Mouse (Mus musculus) heart, embryonic 16.5 days (tissue): ENCODE measurements at regions not wholly inside any gene's neighbourhood (a gene's known extent, or its start where the extent isn't known, plus 50 kb on each side); places are given as distances from the start of the nearest gene placed in this dataset.

Experiments used
- ATAC-seq: fragments of 200-750 bp; cut with Nextera tagmentation; replicated peaks from 2 replicates; pipeline ENCODE4 v1.8.0; 2017; ENCODE audit warnings: moderate number of reproducible peaks; ENCODE audit not compliant: insufficient read depth, low FRiP score; ENCODE audit errors: extremely low read depth
- H3K27ac ChIP-seq: fragments of 300-500 bp; sonication (generic); 2 replicates; pipeline ENCODE4 v1.5.1; 2014; ENCODE audit warnings: mild to moderate bottlenecking, low read length, control low read depth, moderate library complexity
- H3K27me3 ChIP-seq: fragments of 300-500 bp; sonication (generic); 2 replicates; pipeline ENCODE4 v1.6.1; 2014; ENCODE audit warnings: low read length, mixed read lengths; ENCODE audit not compliant: control insufficient read depth, insufficient read depth
- H3K36me3 ChIP-seq: fragments of 300-500 bp; sonication (generic); 2 replicates; pipeline ENCODE4 v1.6.1; 2014; ENCODE audit not compliant: control insufficient read depth, insufficient read depth
- H3K4me1 ChIP-seq: fragments of 300-500 bp; sonication (generic); 2 replicates; pipeline ENCODE4 v1.6.1; 2014; ENCODE audit warnings: low read length, mixed read lengths; ENCODE audit not compliant: control insufficient read depth, insufficient read depth
- H3K4me2 ChIP-seq: fragments of 300-500 bp; sonication (generic); 2 replicates; pipeline ENCODE4 v1.6.1; 2014; ENCODE audit warnings: low read depth, mild to moderate bottlenecking, control low read depth, low read length
- H3K4me3 ChIP-seq: fragments of 300-500 bp; sonication (generic); 2 replicates; pipeline ENCODE4 v1.5.1; 2014; ENCODE audit warnings: mild to moderate bottlenecking, control low read depth, low read length
- H3K9ac ChIP-seq: fragments of 300-500 bp; sonication (generic); 2 replicates; pipeline ENCODE4 v1.6.1; 2014; ENCODE audit warnings: low read length, control low read depth
- H3K9me3 ChIP-seq: fragments of 300-500 bp; sonication (generic); replicated peaks from 2 replicates; pipeline ENCODE4 v1.6.1; 2016; ENCODE audit warnings: low read length; ENCODE audit not compliant: control insufficient read depth
- WGBS: fragments of 180-500 bp; shearing (Covaris S2); extraction: QIAGEN DNeasy Blood & Tissue Kit; methylation state at CpG from one replicate; pipeline ENCODE4 v1.1.7; 2014; 5-methylcytosine and 5-hydroxymethylcytosine counted together

DNA sequence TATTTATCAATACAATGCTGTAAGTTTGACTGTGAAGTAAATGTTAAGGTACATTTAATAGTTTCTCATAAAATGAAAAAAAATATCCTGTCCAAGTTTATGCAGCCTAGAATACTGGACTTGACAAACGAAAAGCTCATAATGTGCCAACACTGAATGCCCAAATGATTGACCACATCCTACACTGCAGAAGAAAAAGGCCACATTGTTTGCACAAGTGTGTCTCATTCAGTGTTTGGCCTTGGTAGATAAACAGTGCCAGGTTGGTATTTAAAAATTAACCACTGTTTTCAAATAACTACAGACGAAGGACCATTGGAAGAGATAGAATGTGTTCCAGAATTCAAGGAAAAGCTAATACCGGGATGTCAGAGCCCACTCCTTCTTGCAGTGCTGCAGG lies 462.1 kb downstream of the Flrt2 start:
- no peak overlapping the region for H3K4me2 ChIP-seq

GRCm38 (mm10) chr12:96167551-96167950 lies 475.5 kb downstream of the Flrt2 start:
- 67% methylated on average over 1 of the region's 1 CpGs for WGBS
- 0 out of 2 replicates have a peak, but pooled peaks have one; percentile 37 for ATAC-seq
- peak overlapping the region; percentile 52 for H3K27ac ChIP-seq
- H3K36me3 ChIP-seq = no peaks in the 10 kb centered on the region
- H3K9ac ChIP-seq = no peak overlapping the region
- no peak overlapping the region for H3K4me3 ChIP-seq
- H3K4me2 ChIP-seq = no peak overlapping the region
- H3K27me3 ChIP-seq = no peaks in the 10 kb centered on the region
- H3K4me1 ChIP-seq = peaks cover 5% of the 10 kb centered on the region
- H3K9me3 ChIP-seq = no peaks in the 10 kb centered on the region

More for the DNA sequence above, 462.1 kb downstream of the Flrt2 start:
- Histone ChIP-seq H3K27ac (no peak overlapping the region), H3K9me3 (no peaks in the 10 kb centered on the region), H3K9ac (no peak overlapping the region), H3K4me3 (no peak overlapping the region), H3K36me3 (no peaks in the 10 kb centered on the region), H3K27me3 (no peaks in the 10 kb centered on the region), H3K4me1 (no peaks in the 10 kb centered on the region)
- 76% methylated on average over 3 of the region's 3 CpGs for WGBS
- no peak for ATAC-seq

DNA sequence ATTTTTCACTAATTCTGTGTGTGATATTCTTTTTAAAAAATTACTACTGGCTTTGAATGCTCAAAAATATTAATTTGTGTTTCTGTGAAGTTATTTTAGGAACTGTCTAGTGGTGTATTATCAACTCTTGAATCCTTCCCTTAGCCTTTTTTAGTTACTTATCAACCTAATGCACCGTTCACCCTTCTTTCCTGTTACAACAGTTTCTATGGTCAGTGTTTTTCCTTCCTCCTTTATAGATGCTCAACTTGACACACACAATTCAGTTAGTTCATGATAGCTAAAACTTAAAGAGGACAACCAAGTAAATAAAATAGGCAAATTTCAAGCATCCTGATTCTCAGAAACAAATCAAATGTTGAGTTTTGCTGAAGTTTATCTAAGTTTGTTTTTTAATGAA lies 506.9 kb downstream of the Flrt2 start:
- Histone ChIP-seq H3K4me1 (no peaks in the 10 kb centered on the region), H3K36me3 (no peaks in the 10 kb centered on the region), H3K9ac (no peak overlapping the region), H3K9me3 (no peaks in the 10 kb centered on the region), H3K27ac (no peak overlapping the region), H3K27me3 (no peaks in the 10 kb centered on the region), H3K4me2 (no peak overlapping the region), H3K4me3 (no peak overlapping the region)
- ATAC-seq = no peak
- WGBS = 45% methylated on average over 1 of the region's 1 CpGs

DNA sequence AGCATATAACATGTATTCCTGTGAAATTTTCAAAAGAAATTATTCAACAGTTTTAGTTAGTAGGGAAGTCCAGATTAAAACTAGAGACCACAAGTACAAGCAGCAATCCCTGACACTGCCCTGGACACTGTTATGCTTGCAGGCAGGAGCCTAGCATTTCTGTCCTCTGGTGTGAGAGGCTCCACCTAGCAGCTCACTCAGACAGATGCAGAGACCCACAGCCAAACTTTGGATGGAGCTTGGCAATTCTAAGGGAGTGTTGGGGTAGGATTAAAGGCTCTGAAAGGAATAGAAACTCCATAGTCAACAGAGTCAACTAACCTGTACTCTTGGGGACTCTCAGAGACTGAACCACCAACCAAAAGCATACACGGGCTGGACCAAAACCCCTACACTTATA lies 509.8 kb downstream of the Flrt2 start:
- ATAC-seq = no peak
- Histone ChIP-seq H3K36me3 (no peaks in the 10 kb centered on the region), H3K4me1 (no peaks in the 10 kb centered on the region), H3K27me3 (no peaks in the 10 kb centered on the region), H3K4me2 (no peak overlapping the region), H3K9ac (no peak overlapping the region), H3K9me3 (no peaks in the 10 kb centered on the region), H3K27ac (no peak overlapping the region), H3K4me3 (no peak overlapping the region)
- WGBS = 92% methylated on average over 1 of the region's 1 CpGs

GRCm38 (mm10) chr12:96226446-96226845 lies 534.4 kb downstream of the Flrt2 start:
- Histone ChIP-seq H3K4me2 (no peak overlapping the region), H3K4me1 (no peaks in the 10 kb centered on the region), H3K36me3 (no peaks in the 10 kb centered on the region), H3K9me3 (no peaks in the 10 kb centered on the region), H3K9ac (no peak overlapping the region), H3K4me3 (no peak overlapping the region), H3K27me3 (no peaks in the 10 kb centered on the region), H3K27ac (no peak overlapping the region)
- 58% methylated on average over 1 of the region's 1 CpGs for WGBS
- ATAC-seq = no peak

DNA sequence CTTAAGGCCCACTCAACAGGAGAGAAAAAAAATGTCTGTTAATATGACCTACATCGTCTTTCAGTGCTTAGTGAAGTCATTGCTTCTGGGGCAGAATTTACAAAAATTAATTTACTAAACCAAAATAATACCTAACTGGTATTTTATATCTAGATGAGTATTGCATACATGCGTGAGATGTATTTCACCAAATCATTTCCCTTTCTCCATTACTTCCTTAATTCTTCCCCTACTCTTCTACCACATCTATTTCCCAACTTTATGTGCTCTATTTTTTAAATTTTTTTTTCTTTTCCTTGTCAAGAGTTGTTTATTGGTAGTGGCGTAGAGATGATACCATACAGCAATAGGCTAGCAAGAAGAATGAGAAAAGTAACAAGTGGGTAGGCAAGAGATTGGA lies 536.7 kb downstream of the Flrt2 start:
- no peak overlapping the region for H3K9ac ChIP-seq
- no peak overlapping the region for H3K27ac ChIP-seq
- H3K36me3 ChIP-seq = no peaks in the 10 kb centered on the region
- 88% methylated on average over 3 of the region's 3 CpGs for WGBS
- no peaks in the 10 kb centered on the region for H3K27me3 ChIP-seq
- H3K4me3 ChIP-seq = no peak overlapping the region
- no peak overlapping the region for H3K4me2 ChIP-seq
- ATAC-seq = no peak
- no peaks in the 10 kb centered on the region for H3K4me1 ChIP-seq
- no peaks in the 10 kb centered on the region for H3K9me3 ChIP-seq

DNA sequence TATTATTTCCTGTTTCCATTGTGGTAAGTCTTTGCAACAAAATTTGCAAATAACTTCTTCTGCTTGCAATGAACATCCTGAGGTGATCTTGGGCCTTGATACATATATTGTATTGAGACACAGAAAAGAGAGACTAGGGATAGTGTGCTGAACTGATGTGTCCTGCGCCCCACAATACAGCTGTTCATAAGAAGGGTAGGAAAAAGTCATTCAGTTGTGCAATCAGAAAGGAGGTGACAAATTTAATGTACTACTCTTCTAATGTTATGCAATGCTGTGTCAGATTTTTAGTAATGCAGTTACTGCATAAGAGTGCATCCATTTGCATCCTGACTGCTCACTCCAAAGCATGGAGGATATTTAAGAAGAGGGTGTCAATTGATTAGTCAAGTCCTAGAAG lies 543.5 kb downstream of the Flrt2 start:
- H3K27ac ChIP-seq = no peak overlapping the region
- H3K4me3 ChIP-seq = no peak overlapping the region
- no peaks in the 10 kb centered on the region for H3K36me3 ChIP-seq
- H3K9me3 ChIP-seq = no peaks in the 10 kb centered on the region
- no peak overlapping the region for H3K4me2 ChIP-seq
- H3K27me3 ChIP-seq = no peaks in the 10 kb centered on the region
- no peaks in the 10 kb centered on the region for H3K4me1 ChIP-seq
- 90% methylated on average over 1 of the region's 1 CpGs for WGBS
- ATAC-seq = no peak
- H3K9ac ChIP-seq = no peak overlapping the region

- H3K9me3 ChIP-seq = no peaks in the 10 kb centered on the region
Observed at GRCm38 (mm10) chr12:96235996-96236525, 544.0 kb downstream of the Flrt2 start.

GRCm38 (mm10) chr12:96239642-96240041 lies 547.6 kb downstream of the Flrt2 start:
- WGBS = 23% methylated on average over 2 of the region's 2 CpGs
- no peak overlapping the region for H3K9ac ChIP-seq
- H3K4me3 ChIP-seq = no peak overlapping the region
- no peaks in the 10 kb centered on the region for H3K4me1 ChIP-seq
- no peak overlapping the region for H3K4me2 ChIP-seq
- no peaks in the 10 kb centered on the region for H3K27me3 ChIP-seq
- ATAC-seq = no peak
- H3K36me3 ChIP-seq = no peaks in the 10 kb centered on the region
- H3K9me3 ChIP-seq = no peaks in the 10 kb centered on the region
- H3K27ac ChIP-seq = no peak overlapping the region

More at GRCm38 (mm10) chr12:96235996-96236525, 544.0 kb downstream of the Flrt2 start:
- no peak overlapping the region for H3K4me2 ChIP-seq
- ATAC-seq = no peak
- no peaks in the 10 kb centered on the region for H3K36me3 ChIP-seq
- H3K4me3 ChIP-seq = no peak overlapping the region
- H3K4me1 ChIP-seq = no peaks in the 10 kb centered on the region
- WGBS = 69% methylated on average over 3 of the region's 3 CpGs
- no peak overlapping the region for H3K27ac ChIP-seq
- H3K27me3 ChIP-seq = no peaks in the 10 kb centered on the region
- no peak overlapping the region for H3K9ac ChIP-seq
